Mouse (Mus musculus): ENCODE measurements around the gene Cbln1.

Cbln1 gene

DNA sequence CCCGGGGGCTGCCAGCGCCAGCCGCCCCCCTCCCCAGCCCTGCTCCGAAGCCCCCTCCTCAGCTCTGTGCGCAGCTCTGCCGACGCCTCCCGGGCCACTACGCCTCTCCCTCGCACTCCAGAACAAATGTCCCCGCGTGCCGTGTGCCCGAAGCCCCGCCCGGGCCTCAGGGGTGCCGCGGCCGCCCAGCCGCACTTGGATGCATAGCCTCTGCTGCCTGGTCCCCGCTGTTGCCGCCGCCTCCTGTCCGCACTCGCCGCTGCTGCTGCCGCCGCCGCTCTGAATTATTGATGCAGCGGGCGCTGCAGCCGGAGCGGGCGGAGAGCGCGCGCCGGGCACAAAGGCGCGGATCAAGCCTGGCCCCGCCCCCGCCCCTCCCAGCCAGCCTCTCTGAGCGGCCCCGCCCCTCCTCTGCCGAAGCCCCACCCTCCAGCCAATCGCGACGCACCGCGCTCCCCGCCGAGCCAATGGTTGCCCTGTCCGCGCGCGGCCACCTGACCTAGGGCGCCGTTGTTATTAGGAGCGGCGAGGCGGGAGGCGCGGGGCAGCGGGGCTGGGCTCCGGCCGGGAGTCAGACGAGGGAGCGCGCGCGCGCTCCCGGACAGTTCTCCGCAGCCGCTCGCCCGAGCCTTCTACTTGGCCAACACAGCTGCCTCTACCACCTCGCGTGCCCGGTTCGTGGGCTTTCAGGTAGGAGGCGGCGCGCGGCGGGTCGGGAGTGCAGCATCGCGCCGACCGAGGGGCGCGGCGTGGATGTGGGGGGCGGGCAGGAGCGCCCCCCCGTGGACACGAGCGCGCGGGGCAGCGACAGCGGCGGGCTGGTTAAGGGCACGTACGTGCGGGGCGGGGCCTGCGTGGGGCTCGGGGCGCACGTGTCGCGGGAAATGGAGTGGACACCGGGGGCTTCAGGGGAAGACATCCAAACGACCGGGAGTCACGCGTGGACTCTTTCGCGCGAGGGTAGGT lies at the start of gene Cbln1:
Gene Cbln1, minus strand, starts transcription at position 339 of the 966 bp plus-strand sequence.
- DNase-seq (ENCODE audit: low spot score in 2 of 2), result peak; percentile 78 to 80

DNA sequence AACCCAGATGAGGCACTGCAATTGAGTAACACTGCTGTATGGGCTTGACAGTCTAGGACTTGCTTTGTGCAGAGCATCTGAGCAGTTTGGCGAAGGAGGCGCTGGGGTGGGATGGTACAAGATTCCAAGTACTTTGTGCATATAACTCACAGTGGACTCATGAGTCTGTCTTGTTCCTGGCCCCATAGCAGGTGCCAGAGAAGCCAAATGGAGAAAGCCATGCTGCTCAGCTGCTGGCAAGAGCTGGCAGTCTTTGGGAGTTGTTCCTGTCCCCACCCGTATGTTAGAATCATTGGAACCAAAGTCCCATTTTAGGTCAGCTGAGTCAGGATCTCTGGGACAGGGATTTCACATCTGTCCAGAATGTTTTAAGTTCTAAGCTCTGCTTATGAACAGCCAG lies 44.7 kb upstream of the Cbln1 start:
- DNase-seq (ENCODE audit: low spot score in 2 of 2), result no peak

DNA sequence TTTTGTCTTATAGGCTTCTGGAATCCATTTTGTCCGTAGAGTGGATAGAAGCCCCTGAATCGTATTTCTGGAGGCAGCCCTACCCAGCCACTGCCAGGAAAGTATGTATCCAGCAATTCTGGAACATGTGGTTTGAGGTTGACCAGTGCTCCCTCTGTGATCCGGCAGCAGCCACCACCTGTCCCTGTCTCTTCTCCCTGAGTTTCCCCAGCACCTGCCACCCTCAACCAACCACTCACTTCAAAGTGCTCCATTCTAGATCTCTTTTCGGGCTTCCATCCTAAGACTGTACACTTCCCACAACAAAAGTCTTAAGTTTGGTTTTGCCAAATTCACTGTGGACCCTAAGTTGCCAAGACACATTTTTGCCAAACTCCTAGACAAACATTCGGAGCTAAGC lies 41.4 kb upstream of the Cbln1 start:
- no peak for DNase-seq (ENCODE audit: low spot score in 2 of 2)

DNA sequence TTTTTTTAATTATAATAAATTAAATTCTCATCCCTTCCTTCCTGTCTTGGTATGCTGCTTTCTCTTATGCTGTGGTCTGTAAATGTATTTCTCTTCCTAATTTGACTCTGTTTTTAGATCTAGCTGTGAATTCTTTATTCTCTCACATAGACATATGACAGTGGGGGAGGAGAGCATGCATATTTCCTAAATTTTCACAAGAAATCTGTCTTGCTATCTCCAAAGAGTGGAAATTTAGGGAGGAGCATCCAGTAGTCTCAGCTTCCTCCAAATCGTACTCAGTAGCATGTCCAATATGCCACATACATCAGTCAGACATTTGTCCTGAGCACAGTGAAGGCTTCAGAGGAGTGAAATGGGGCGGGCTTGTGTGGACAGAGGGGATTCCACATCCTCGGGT lies 40.9 kb upstream of the Cbln1 start:
- peak; percentile 9 to 18 for DNase-seq (ENCODE audit: low spot score in 2 of 2)

DNA sequence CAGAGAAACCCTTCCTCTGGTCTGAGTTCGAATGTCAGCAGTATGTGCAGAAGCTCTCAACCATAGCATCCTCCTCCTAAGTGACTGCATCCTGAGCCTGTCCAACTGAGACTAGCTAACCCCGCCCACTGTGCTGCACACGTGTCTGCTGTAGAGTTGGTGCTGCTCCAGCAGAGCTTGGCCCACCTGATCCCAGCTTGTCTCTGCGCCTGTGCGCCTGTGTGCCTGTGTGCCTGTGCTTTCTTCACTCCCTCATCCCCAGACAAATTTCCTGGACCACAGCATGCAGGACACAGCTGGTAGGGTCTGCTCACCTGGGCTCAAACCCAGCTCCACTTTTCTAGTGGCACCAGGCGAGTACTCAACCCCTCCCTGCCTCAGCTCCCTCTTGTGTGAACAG lies 40.2 kb upstream of the Cbln1 start:
- DNase-seq (ENCODE audit: low spot score in 2 of 2), result peak; percentile 16 to 35

DNA sequence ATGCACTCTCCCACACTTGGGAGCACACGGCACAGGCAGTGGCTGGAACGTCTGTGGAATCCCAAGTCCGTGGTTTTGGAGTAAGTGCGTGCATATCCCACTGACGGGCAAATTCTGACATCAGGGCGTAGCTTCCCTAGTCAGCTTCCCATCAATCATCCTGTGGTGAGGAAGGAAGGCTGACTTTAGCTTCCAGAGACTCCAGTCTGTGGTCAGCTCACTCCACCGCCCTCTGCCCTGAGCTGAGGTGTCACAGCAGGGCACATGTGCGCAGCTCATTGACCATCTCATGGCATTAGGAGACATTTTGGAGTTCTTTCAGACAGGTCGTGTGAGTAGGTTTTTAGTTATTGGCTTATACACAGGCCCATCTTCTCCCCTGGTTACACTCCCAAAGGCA lies 34.6 kb upstream of the Cbln1 start:
- DNase-seq (ENCODE audit: low spot score in 2 of 2), result no peak

DNA sequence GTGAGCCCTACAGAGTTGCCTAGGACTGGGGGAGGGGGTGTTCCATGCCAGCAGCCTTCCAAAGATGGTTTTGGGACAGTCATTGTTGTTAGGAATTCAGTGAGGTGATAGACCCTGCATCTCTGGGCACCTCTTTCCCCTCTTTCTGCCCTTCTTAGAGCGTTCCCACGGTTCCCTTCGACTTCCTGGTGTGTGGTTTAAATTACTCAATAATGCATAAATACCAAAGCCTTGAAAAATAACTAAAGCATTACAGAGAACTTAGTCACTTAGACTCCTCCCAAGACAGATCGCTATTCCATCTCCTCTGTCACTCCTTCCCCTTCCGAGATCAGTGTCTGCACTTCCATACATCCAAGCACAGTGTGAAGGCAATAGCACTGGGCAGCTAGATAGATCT lies 32.0 kb upstream of the Cbln1 start:
- DNase-seq (ENCODE audit: low spot score in 2 of 2), result no peak

DNA sequence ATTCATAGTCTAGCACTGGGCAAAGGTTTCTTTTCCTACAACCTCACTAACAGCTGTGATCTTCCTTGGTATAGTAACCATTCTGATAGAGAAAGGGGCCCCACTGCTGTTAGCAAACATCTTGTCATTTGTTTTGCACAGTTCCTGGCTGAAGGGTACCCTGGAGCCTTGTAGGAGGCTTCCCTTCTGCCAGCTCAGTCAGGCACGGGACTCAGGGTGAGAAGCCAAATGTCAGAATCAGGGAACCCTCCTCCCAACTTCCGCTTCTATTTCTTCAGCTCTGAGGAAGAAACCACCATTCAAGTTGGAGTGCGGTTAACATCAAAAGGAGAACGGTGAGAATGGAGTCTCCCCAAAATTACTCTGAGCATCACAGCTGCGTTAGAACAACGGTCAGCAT lies 30.3 kb upstream of the Cbln1 start:
- DNase-seq (ENCODE audit: low spot score in 2 of 2), result no peak

DNA sequence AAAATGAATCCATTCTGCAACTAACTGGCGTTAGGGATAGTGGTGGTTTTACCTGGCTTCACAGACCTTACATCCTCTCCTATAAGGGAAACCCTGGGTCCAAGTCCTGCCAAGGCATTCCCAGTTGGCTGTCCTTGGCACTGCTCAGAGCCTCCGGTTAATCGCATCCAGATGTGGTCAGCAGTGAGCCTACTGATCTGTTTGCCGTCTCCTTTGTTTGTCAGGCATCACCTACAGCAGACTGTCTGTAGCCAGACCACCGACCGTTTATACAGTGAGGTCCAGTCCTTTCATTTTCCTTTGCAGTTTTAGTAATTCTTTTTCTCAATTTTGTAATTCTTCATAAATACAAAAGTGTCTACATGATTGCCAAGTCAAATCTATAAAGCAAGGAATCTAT lies 25.2 kb upstream of the Cbln1 start:
- DNase-seq (ENCODE audit: low spot score in 2 of 2), result no peak

DNA sequence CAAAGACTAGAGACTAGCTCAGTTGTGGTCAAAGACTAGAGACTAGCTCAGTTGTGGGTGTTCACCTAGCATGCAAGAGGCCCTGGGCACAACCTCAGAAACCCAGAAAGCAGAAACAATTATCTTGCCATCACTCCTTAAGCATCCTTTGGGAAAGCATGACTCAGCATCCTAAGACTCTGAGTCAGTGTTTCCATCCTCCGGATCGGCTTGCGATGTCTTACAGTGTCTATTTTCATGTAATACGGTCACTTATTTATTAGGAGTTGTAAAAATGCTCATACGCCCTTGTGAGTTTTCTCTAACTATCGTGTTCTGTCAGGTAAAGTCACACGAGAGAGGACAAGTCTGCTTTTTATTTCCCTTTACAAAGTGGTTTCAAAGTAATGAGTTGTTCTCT lies 24.1 kb upstream of the Cbln1 start:
- no peak for DNase-seq (ENCODE audit: low spot score in 2 of 2)

DNA sequence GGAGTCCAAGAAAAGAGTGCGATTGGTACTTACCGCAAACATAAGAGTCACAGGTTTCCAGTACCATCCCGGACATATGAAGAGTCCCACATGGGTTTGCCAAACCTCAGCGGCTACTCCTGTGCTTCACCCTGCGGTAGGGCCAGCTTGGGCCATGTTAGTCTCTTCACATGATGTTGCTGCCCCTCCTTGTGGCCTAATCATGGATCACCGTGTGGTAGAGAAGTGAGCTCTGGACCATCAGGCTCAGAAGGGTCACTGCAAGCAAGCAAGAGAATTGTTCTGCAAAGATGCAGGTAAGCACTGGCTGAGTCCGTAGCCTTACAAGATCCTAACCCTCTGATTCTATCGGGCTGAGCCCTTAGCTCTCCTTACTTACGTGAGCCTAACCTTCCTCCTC lies 22.5 kb upstream of the Cbln1 start:
- no peak for DNase-seq (ENCODE audit: low spot score in 2 of 2)

DNA sequence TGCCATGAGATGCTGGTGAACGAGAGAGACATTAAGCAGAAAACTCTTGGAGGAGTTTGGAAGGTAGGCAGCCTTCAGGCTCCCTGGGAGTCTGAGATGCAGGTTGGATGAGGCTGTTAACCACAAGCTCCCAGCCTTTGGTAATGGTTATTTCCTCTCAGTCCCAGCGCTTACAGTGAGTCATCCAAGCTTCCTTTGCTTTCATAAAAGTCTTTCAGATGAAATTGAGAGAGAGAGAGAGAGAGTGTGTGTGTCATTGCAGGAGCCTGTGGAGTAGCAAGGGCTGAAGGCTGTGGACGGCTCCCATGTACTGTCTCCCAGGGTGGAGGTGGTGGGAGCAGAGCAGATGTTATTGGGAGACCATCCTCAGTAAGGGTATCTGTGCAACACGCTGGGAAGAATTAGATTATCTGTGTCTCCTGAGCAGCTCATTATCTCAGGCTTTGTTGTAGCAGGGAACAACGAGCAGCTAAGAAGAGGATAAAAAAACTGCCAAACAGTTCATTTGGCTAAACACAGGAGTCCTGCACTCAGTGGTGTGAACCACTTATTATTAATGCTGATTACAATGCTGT lies 17.5 kb upstream of the Cbln1 start:
- DNase-seq (ENCODE audit: low spot score in 2 of 2), result no peak

DNA sequence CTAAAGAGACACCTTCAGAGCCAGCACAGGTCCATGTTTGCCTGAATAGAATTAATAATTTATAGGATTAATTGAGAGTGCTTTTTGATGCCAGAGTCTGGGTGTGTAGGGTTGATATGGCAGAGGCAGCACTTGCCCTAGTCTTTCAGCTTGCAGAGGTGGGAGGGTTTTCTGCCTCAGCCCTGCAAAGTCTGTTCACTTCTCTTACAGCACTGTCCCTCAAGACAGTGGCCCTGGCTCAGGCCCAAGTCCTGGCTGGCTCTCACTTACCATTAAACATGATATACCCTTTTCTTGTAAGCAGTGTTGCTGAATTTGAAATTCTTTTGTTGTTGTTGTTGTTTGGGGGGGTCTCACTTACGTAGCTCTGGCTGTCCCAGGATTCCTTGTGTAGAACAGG lies 9.0 kb upstream of the Cbln1 start:
- no peak for DNase-seq (ENCODE audit: low spot score in 2 of 2)

DNA sequence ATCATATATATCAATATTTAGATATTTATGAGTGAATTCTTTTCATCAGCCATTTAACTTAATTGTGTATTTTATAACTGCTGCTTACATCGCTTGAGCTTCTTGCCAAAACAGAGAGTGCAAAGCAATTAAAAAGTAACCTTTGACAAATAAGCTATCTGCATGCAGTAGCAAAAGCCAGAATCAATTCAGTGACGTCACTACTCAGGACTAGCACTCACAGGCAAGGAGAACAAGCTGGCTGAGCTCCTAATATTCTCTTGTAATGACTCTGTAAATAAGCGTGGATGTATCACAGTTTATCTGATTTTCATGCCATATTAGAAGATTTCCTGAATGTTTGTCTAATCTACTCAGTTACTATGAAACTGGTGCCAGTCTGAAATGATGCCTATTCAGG lies 5.8 kb upstream of the Cbln1 start:
- no peak for DNase-seq (ENCODE audit: low spot score in 2 of 2)

DNA sequence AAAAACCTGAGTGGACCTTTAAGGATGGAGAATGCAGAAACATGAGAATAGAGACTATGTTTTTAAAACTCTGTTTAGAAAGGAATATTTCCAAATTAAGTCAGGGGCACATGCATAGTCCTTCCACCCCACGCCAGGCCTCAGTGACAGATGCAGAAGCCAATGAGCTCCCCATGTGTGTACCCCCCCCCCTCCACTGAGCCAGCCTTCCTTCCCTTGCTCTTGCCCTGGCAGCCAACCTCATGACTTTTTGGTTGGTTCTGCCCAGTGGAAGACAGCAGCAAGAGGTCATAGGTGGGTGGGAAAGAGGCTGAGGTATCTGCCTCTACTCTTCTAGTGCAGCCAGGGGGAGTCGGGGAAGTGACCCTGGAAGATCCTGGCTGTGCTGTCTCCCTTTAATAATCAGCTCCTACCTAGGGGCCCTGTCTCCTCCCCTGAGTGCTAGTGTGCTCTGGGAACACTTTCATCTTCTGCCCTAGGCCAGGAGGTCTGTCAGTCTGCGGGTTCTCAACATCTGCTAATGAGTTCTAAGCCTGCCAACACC lies 4.8 kb upstream of the Cbln1 start:
- no peak for DNase-seq (ENCODE audit: low spot score in 2 of 2)

DNA sequence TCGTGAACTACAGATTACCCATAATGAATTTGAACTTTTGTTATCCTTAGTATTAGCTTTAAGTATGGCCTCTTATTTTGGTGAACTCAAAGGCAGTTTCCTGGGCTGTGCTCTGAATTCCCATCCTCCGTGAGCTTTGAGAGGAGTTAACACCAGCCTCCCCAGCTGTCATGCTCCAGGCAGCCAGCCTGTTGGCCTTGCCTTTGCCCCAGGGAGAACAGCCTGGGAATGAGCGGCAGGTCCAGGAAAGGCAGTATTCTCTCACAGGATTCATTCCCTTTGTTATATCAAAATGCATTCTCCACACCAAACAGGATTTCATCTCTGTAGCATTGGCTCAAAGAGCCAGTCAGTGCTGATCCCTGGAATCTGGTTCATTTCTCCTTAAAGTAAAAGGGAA lies 3.1 kb upstream of the Cbln1 start:
- no peak for DNase-seq (ENCODE audit: low spot score in 2 of 2)

DNA sequence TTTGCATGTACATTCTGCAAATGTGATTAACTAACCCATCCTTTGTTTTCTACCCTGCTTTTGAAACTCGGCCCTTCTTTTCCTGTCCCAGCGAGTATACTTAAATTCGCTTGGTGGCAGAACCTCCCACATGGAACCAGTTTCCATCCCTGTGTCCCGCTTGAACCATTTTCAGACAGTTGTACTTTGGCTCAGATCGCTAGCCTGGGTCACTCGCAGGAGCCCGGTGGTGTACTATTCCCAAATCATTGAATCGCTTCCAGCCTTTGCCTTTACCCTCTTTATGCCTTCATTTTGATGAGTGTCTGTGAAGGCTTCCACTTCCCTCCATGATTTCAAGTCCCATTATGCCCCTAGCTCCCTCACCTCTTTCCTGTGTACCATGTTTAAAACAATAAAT lies 2.0 kb upstream of the Cbln1 start:
- no peak for DNase-seq (ENCODE audit: low spot score in 2 of 2)

DNA sequence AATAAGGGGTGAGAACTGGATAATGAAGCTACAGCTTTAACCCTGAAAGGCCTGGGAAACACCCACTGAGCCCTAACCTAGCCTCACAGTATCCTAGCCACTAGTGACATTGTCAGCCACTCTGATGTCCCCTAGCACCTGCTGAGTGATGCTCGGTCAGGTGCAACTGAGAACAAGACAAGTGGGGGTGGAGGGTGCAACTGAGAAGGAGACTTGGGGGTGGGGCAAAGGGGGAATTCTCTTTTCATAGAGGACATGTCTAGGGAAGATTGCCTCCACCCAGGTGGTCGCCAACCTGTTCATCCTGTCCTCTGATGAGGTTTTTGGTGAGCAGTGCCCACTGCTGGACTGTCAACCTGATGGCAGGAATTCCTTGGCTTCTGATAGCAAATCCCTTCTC lies 1.5 kb upstream of the Cbln1 start:
- no peak for DNase-seq (ENCODE audit: low spot score in 2 of 2)

DNA sequence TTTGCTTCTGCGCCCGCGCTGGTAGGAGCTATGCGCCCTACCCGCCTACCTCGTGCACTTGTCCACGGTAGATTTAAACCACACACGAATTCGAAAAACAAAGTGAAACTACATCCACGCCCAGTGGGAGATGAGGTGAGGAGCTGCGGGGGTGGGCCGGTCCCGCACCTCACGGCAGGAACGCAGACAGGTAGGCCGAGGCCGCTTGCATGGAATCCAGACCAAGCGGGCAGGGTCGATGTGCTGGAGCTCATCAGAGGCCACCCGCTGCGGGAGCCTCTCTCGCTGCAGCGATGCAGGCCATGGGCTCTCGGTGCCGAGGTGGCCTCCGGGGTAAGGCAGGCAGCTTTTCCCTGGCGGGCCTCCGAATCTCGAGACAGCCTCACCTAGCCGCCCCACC lies 905 bp upstream of the Cbln1 start:
- DNase-seq (ENCODE audit: low spot score in 2 of 2), result peak; percentile 6 to 28

DNA sequence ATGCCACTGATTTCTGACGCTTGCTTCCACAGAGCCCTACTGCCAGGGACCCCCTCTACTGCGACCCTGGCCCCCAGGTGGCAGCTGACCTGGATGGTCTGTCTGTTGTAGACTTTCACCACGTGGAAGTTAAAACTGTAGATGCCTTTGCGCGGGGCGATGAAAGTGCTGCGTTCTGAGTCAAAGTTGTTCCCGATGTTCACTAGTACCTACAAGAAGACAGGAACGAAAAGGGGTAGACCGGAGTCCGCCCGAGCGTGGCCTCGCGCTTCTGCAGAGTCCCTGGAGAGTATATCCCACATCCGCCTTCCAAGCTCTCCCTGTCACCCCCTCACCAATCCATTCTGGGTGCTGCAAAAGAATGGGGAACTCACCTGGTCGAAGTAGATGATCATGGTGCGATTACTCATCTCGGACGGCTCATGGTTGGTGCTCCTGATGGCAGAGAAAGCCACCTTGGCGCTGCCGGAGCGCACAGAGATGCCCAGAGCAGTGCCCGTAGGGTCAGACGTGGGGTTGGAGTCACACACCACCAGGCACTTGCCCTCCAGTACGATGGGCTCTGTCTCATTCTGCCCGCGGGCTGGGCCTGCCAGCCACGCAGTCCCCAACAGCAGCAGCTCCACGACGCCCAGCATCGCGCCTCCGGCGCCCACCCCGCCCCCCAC lies 672 bp downstream of the Cbln1 start:
- DNase-seq (ENCODE audit: low spot score in 2 of 2), result peak in 1 of 2 experiments; percentile 4

DNA sequence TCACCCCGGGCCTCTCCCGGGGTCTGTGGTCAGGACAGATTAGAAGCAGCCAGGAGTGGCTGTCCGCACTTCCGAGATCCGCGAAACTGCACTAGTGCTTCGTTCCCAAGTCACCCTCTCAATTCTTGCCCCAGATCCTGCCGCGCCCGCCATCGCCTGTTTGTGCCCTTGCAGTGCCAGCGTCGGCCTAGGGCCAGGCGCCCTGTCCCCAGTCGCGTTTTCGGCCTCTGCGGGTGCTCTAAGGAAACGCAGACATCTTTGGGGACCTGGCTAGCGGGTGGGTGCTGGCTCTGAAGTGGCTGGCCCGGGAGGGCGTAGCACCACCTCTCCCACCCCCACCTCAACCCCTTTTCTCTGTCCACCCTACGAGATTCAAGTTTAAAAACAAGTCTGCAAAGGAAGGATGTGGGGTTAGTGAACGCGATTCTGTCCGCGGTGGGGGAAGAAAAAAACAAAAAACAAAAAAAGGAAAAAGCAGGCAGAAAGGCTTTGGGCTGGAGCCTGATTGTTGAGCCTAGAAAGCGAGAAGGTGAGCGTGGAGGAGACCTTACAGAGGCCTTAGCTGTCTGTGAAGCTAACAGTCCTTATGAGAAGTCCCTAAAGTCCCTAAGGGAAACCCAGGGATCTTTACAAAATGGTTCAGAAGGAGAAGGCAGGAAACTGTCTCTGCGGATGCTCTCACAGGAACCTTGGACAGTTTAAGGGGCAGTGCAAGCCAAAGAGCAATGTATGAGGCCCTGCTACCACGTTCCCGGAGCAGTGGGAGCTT lies 1.4 kb downstream of the Cbln1 start:
- peak in 1 of 2 experiments; percentile 6 for DNase-seq (ENCODE audit: low spot score in 2 of 2)
